In the genomic region with DNA sequence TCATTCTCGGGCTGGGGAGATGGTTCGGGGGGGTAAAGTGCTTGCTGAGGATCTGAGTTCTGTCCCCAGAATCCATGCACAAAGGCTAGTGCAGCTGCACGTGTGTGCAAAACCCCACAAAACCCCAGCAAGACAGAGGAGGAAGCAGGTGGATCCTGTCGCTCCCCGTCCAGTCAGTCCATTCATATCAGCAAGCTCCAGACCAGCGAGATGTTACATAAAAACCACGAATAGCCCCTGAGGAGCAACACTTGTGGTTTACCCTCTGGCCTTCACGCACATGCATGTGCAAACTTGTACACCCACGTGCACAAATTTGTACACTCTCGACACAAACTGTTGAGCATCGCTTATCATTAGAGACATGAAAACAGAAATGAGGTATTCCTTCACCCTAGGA, we compare ENCODE assay signal across 15 mouse cellular contexts. TPM values are rescaled to one million over a fixed set of nuclear protein-coding genes. Genes with fewer than 3 reads are reported as not detected.
DNase-seq lines count a peak whose midpoint lies in the region; ATAC-seq lines count a peak whose summit lies in the region.
"Had no signal": no experiment of that assay in that cellular context is flagged by ENCODE, and none has a peak within 500 bp of the region (broad histone marks: within the 10 kb centered on the region; RNA-seq: fewer than 3 reads in every experiment).

No protein-coding gene starts in this region.

- no peak overlapping the region for H3K4me3 ChIP-seq in lung, embryonic 15.5 days
- H3K4me3 ChIP-seq: midbrain, embryonic 15.5 days; neural tube, embryonic 12.5 days had no signal

- no peak for ATAC-seq in lung, embryonic 15.5 days (ENCODE audit: borderline replicate concordance, extremely low read depth, low FRiP score, low TSS enrichment)
- ATAC-seq: forebrain, embryonic 16.5 days; intestine, embryonic 16.5 days; midbrain, embryonic 15.5 days had no signal

- no peak overlapping the region for H3K9ac ChIP-seq in lung, embryonic 15.5 days
- H3K9ac ChIP-seq: midbrain, embryonic 15.5 days; neural tube, embryonic 12.5 days had no signal

- H3K36me3 ChIP-seq in lung, embryonic 15.5 days = peaks cover 18% of the 10 kb centered on the region
- 0 out of 2 replicates have a peak, but pooled peaks cover 2% of the 10 kb centered on the region for H3K36me3 ChIP-seq in splenic B cell, adult 2 months (ENCODE audit: control insufficient read depth, insufficient read depth, low read length, poor library complexity, severe bottlenecking)
- H3K36me3 ChIP-seq: midbrain, embryonic 15.5 days had no signal

- no peaks in the 10 kb centered on the region for H3K27me3 ChIP-seq in lung, embryonic 15.5 days
- H3K27me3 ChIP-seq in splenic B cell, adult 2 months (ENCODE audit: control insufficient read depth, insufficient read depth, low read length, poor library complexity, severe bottlenecking) = no peaks in the 10 kb centered on the region
- H3K27me3 ChIP-seq: midbrain, embryonic 15.5 days; neural tube, embryonic 12.5 days had no signal

- 0 out of 2 replicates have a peak overlapping the region, but pooled peaks have one; percentile 94 for H3K27ac ChIP-seq in lung, embryonic 15.5 days
- H3K27ac ChIP-seq: midbrain, embryonic 15.5 days; neural tube, embryonic 12.5 days had no signal

- H3K4me1 ChIP-seq in lung, embryonic 15.5 days = peaks cover 25% of the 10 kb centered on the region
- H3K4me1 ChIP-seq: neural tube, embryonic 12.5 days had no signal

- DNase-seq in cerebellum, adult 11-12 months = peak; percentile 37
- no peak for DNase-seq in cerebellum, postnatal 4 days (ENCODE audit: low spot score in 2 of 2)
- DNase-seq in lung, postnatal 36 days = no peak
- DNase-seq in heart, postnatal 4 days = peak; percentile 13
- DNase-seq in splenic B cell, adult 2 months (ENCODE audit: low read depth, low spot score) = peak; percentile 22
- DNase-seq in layer of hippocampus, adult 9-11 months = no peak
- no peak for DNase-seq in spleen, postnatal 4 days (ENCODE audit: low spot score in 2 of 2)
- DNase-seq: cerebellum, postnatal 36 days; gastrocnemius, postnatal 36 days; retina, postnatal 1 day had no signal

- no peaks in the 10 kb centered on the region for H3K9me3 ChIP-seq in lung, embryonic 15.5 days
- H3K9me3 ChIP-seq: midbrain, embryonic 15.5 days; neural tube, embryonic 12.5 days had no signal

- 48% methylated on average over 11 of the region's 11 CpGs for WGBS in lung, embryonic 15.5 days

- peak overlapping the region; percentile 69; the same call in 1 of the 2 replicates for H3K4me2 ChIP-seq in lung, embryonic 15.5 days
- H3K4me2 ChIP-seq: midbrain, embryonic 15.5 days; neural tube, embryonic 12.5 days had no signal

RNA-seq across cellular contexts. Expression of gene Aaed1, which starts 2.7 kb away (rescaled TPM):
- 56.5 and 60.2 TPM in 2 replicates for polyA plus RNA-seq in lung, embryonic 15.5 days (2015; fragmentation: Nextera tagmentation; extraction: Ambion mirVana)
- 10 to 100 TPM; 54.7 to 57.2 TPM for total RNA-seq in heart, postnatal 4 days (2021)

RNA-seq across cellular contexts. Expression of gene Cdc14b, which starts 34.8 kb away (rescaled TPM):
- 12.4 and 13.5 TPM in 2 replicates for polyA plus RNA-seq in lung, embryonic 15.5 days (2015; fragmentation: Nextera tagmentation; extraction: Ambion mirVana)
- total RNA-seq in heart, postnatal 4 days (2021) = 10 to 100 TPM; 10.8 to 11.4 TPM

Comparison
In these comparisons a context has a peak if more than half of its experiments do, and no peak if none do; other contexts are left out.
1. DNase-seq: peak in cerebellum, adult 11-12 months (single experiment), heart, postnatal 4 days (single experiment) and splenic B cell, adult 2 months (single experiment); none in cerebellum, postnatal 4 days (0 of 2), lung, postnatal 36 days (single experiment), layer of hippocampus, adult 9-11 months (single experiment) and spleen, postnatal 4 days (0 of 2).